Mouse (Mus musculus): ENCODE data around the gene A730071L15Rik.

DNA sequence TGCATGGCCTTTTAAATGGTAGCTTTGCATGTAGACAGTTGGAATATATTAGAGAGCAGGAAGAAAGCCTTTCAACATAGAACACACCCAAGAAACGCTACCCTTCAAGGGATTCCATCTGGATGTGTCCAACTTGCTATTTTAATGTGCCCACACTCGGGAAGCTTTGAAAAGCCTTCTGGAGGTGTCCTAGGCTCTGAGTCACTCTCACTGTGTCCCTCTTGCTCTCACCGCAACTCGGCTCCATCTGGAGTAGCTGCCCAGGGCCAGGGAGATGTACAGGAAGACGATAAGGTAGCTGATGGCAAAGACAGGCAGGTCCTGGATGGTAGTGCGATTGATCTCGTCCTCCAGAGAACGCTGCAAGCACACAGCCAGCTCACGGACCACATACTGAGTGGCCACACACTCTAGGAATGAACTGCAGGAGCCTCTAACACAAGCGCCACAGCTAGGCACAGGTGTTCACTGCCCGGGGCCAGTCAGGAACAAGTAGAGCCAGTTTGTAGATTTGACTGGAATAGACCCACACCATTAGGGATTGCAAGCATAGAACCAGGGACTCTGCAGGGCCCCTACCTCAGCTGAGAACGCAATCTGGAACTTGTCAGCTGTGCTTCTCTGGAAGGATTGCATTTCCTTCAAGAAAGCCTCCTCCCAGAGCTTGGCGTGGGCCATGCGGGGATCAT is 24.9 kb downstream of the A730071L15Rik start:
- TF ChIP-seq CTCF (IDR thresholded peaks at IDR 0.05; ENCODE audit: low read depth, low read length), result no peak
- no peak for TF ChIP-seq POLR2A (IDR thresholded peaks at IDR 0.05; ENCODE audit: insufficient read depth, low read length)

Data from ES-Bruce4 (cell line).